Mouse (Mus musculus): ENCODE results near the gene Sppl3.

GRCm38 (mm10) chr5:114982001-114982400, 28.9 kb upstream of the Sppl3 start:
- TF ChIP-seq POLR2A (IDR thresholded peaks at IDR 0.05; ENCODE audit: low read depth, low read length) (no peak), CTCF (IDR thresholded peaks at IDR 0.05; ENCODE audit: extremely low read depth, insufficient read depth, insufficient read length, insufficient replicate concordance) (no peak)
